ENCODE assay signal across 8 mouse cellular contexts in genomic region chr7:109986775-109987174, GRCm38 (mm10). TPM values are rescaled to one million over a fixed set of nuclear protein-coding genes. Genes with fewer than 3 reads are reported as not detected.
DNase-seq lines count a peak whose midpoint lies in the region; ATAC-seq and TF ChIP-seq lines count a peak whose summit lies in the region.
"Not testable (repeated sequence)": the region's sequence is repeated elsewhere in the genome, so short reads cannot be mapped to it uniquely, and the experiment has no call there.

Gene Tmem41b (minus strand): TSS chr7:109986929.

- DNase-seq in CD4-positive, CD25-positive, alpha-beta regulatory T cell, adult 2 months (ENCODE audit: low read depth, low spot score): peak; percentile 47
- not testable (repeated sequence) for DNase-seq in forebrain, embryonic 11.5 days (ENCODE audit: low spot score); limb, embryonic 10.5 days (ENCODE audit: low spot score); spleen, adult 2 months (ENCODE audit: low read depth in 1 of 2, low spot score in 2 of 2)
- DNase-seq in kidney, adult 2 months: peak; percentile 58

- H3K4me2 ChIP-seq in forebrain, embryonic 11.5 days (ENCODE audit: low read depth, low read length, severe bottlenecking): peak within 1 kb of the TSS; percentile 74
- peak within 1 kb of the TSS; percentile 72 for H3K4me2 ChIP-seq in heart, embryonic 13.5 days

- peak within 1 kb of the TSS; percentile 70 for H3K9ac ChIP-seq in forebrain, embryonic 11.5 days (ENCODE audit: low read length)
- peak within 1 kb of the TSS; percentile 84 for H3K9ac ChIP-seq in heart, embryonic 13.5 days

- H3K9me3 ChIP-seq in forebrain, embryonic 11.5 days (ENCODE audit: control insufficient read depth, low read length); heart, embryonic 13.5 days; limb, embryonic 10.5 days (replicated peaks); megakaryocyte, embryonic 14.5 days: not testable (repeated sequence)

- ATAC-seq in forebrain, embryonic 11.5 days (replicated peaks; ENCODE audit: low FRiP score); heart, embryonic 13.5 days (ENCODE audit: extremely low read depth, insufficient number of reproducible peaks, low FRiP score, low TSS enrichment): not testable (repeated sequence)

- H3K4me3 ChIP-seq in bone marrow macrophage, adult 2 months (ENCODE audit: insufficient read depth, low read length): peak within 1 kb of the TSS; percentile 83
- H3K4me3 ChIP-seq in forebrain, embryonic 11.5 days (ENCODE audit: low read depth, low read length): peak within 1 kb of the TSS; percentile 60
- peak within 1 kb of the TSS; percentile 64 for H3K4me3 ChIP-seq in heart, embryonic 13.5 days
- peak within 1 kb of the TSS; percentile 66 for H3K4me3 ChIP-seq in kidney, adult 2 months (ENCODE audit: insufficient read depth, low read depth, low read length)
- H3K4me3 ChIP-seq in limb, embryonic 10.5 days: peak within 1 kb of the TSS; percentile 75
- H3K4me3 ChIP-seq in megakaryocyte, embryonic 14.5 days (replicated peaks): peak within 1 kb of the TSS; percentile 97
- peak within 1 kb of the TSS; percentile 72 for H3K4me3 ChIP-seq in spleen, adult 2 months (ENCODE audit: extremely low read depth, insufficient read depth, insufficient read length)

- H3K27me3 ChIP-seq in forebrain, embryonic 11.5 days (ENCODE audit: control insufficient read depth, insufficient read depth, low read length); heart, embryonic 13.5 days (replicated peaks); kidney, adult 2 months (replicated peaks; ENCODE audit: control insufficient read depth, insufficient read depth, low read length); limb, embryonic 10.5 days (ENCODE audit: low read depth, poor library complexity, severe bottlenecking); megakaryocyte, embryonic 14.5 days (replicated peaks); spleen, adult 2 months (ENCODE audit: control insufficient read depth, insufficient read depth, low read length): not testable (repeated sequence)

- 47% methylated on average over 6 of the region's 6 CpGs for WGBS in forebrain, embryonic 11.5 days
- WGBS in heart, embryonic 13.5 days: 38% methylated on average over 6 of the region's 6 CpGs
- 26% methylated on average over 6 of the region's 6 CpGs for WGBS in kidney, adult 2 months
- WGBS in limb, embryonic 10.5 days: 41% methylated on average over 6 of the region's 6 CpGs
- WGBS in spleen, adult 2 months: 29% methylated on average over 6 of the region's 6 CpGs

- not testable (repeated sequence) for TF ChIP-seq CTCF in bone marrow macrophage, adult 2 months (IDR thresholded peaks at IDR 0.05; ENCODE audit: low read depth, low read length); kidney, adult 2 months (conservative IDR thresholded peaks at IDR 0.05; ENCODE audit: insufficient read depth, insufficient read length, low read depth, low read length); spleen, adult 2 months (IDR thresholded peaks at IDR 0.05; ENCODE audit: extremely low read depth, insufficient read depth, insufficient read length, insufficient replicate concordance)

- TF ChIP-seq POLR2A in bone marrow macrophage, adult 2 months (IDR thresholded peaks at IDR 0.05; ENCODE audit: borderline replicate concordance, low read depth, low read length); kidney, adult 2 months (IDR thresholded peaks at IDR 0.05; ENCODE audit: low read depth, low read length); spleen, adult 2 months (IDR thresholded peaks at IDR 0.05; ENCODE audit: low read depth, low read length): not testable (repeated sequence)

- not testable (repeated sequence) for H3K4me1 ChIP-seq in bone marrow macrophage, adult 2 months (ENCODE audit: control insufficient read depth, insufficient read depth, low read length); forebrain, embryonic 11.5 days (replicated peaks; ENCODE audit: control insufficient read depth, insufficient read depth, low read length); kidney, adult 2 months (ENCODE audit: control insufficient read depth, insufficient read depth, low read length); limb, embryonic 10.5 days; spleen, adult 2 months (ENCODE audit: control insufficient read depth, insufficient read depth, insufficient read length)
- H3K4me1 ChIP-seq in heart, embryonic 13.5 days: peaks cover 16% of the 10 kb centered on the region
- H3K4me1 ChIP-seq in megakaryocyte, embryonic 14.5 days: peaks cover 28% of the 10 kb centered on the region

- not testable (repeated sequence) for H3K36me3 ChIP-seq in forebrain, embryonic 11.5 days (ENCODE audit: control insufficient read depth, insufficient read depth, low read length); kidney, adult 2 months (ENCODE audit: control insufficient read depth, insufficient read depth, low read length); spleen, adult 2 months (ENCODE audit: control insufficient read depth, insufficient read depth, low read length)
- peaks cover 22% of the 10 kb centered on the region for H3K36me3 ChIP-seq in heart, embryonic 13.5 days
- peaks cover 24% of the 10 kb centered on the region for H3K36me3 ChIP-seq in limb, embryonic 10.5 days
- H3K36me3 ChIP-seq in megakaryocyte, embryonic 14.5 days (replicated peaks; ENCODE audit: low read length): peaks cover 22% of the 10 kb centered on the region

- H3K27ac ChIP-seq in bone marrow macrophage, adult 2 months (ENCODE audit: insufficient read depth, low read depth, low read length): peak within 1 kb of the TSS; percentile 50
- H3K27ac ChIP-seq in forebrain, embryonic 11.5 days (ENCODE audit: low read depth, low read length): peak within 1 kb of the TSS; percentile 82
- H3K27ac ChIP-seq in heart, embryonic 13.5 days (replicated peaks): peak within 1 kb of the TSS; percentile 90
- peak within 1 kb of the TSS; percentile 28; the same call in 1 of the 2 replicates for H3K27ac ChIP-seq in kidney, adult 2 months (ENCODE audit: insufficient read depth, low read depth, low read length)
- H3K27ac ChIP-seq in limb, embryonic 10.5 days: peak within 1 kb of the TSS; percentile 87
- peak within 1 kb of the TSS; percentile 55 for H3K27ac ChIP-seq in spleen, adult 2 months (ENCODE audit: insufficient read depth, low read length)

RNA-seq across cellular contexts. Expression of gene Tmem41b, which starts in this region (rescaled TPM):
- 43.1 and 47.3 TPM in 2 replicates for polyA plus RNA-seq in bone marrow macrophage, adult 2 months (2012; ENCODE audit: insufficient read depth, insufficient read length, missing spikeins)
- polyA plus RNA-seq in forebrain, embryonic 11.5 days (2014; fragmentation: Nextera tagmentation; extraction: Ambion mirVana): 66.4 and 67.5 TPM in 2 replicates
- polyA plus RNA-seq in heart, embryonic 13.5 days (2015; fragmentation: Nextera tagmentation; extraction: Ambion mirVana): 42.6 and 47.7 TPM in 2 replicates
- 26.2 and 27.1 TPM in 2 replicates for polyA plus RNA-seq in kidney, adult 2 months (2012; rRNA removed)
- 68.4 and 73.9 TPM in 2 replicates for polyA plus RNA-seq in limb, embryonic 10.5 days (2016; fragmentation: Nextera tagmentation; extraction: Ambion mirVana)
- polyA plus RNA-seq in megakaryocyte, embryonic 14.5 days (2012; ENCODE audit: insufficient read depth, low replicate concordance): 5.4 and 16.7 TPM in 2 replicates
- polyA plus RNA-seq in spleen, adult 2 months (2012; rRNA removed): 8.0 and 11.6 TPM in 2 replicates

Comparison
In these comparisons a context has a peak if more than half of its experiments do, and no peak if none do; other contexts are left out.
1. H3K27ac ChIP-seq: peak in every context shown above with its lines; median percentile 90 in heart, embryonic 13.5 days; 87 in limb, embryonic 10.5 days; 82 in forebrain, embryonic 11.5 days; 55 in spleen, adult 2 months; 50 in bone marrow macrophage, adult 2 months; 28 in kidney, adult 2 months.